Mouse (Mus musculus) liver, embryonic 11.5 days (tissue): ENCODE results near the gene Cyyr1. TPM values are rescaled to one million over a fixed set of nuclear protein-coding genes. Genes with fewer than 3 reads are reported as not detected.
"Not testable (repeated sequence)": the region's sequence is repeated elsewhere in the genome, so short reads cannot be mapped to it uniquely, and the experiment has no call there.

Experiments
- ATAC-seq: fragments of 200-750 bp; cut with Nextera tagmentation; replicated peaks from 2 replicates; pipeline ENCODE4 v1.8.0; 2017; ENCODE audit warnings: moderate number of reproducible peaks, mild to moderate bottlenecking, moderate TSS enrichment, moderate library complexity; ENCODE audit not compliant: low FRiP score
- DNase-seq: peaks from one replicate; pipeline ENCODE4 v3.0.0-alpha.2; 2017; ENCODE audit warnings: low spot score
- H3K27ac ChIP-seq: fragments of 300-500 bp; sonication (generic); 2 replicates; pipeline ENCODE4 v1.5.1; 2014; ENCODE audit warnings: mild to moderate bottlenecking, low read depth, low read length, control low read depth
- H3K27me3 ChIP-seq: fragments of 300-500 bp; sonication (generic); replicated peaks from 2 replicates; pipeline ENCODE4 v1.6.1; 2014; ENCODE audit warnings: low read length, mixed read lengths; ENCODE audit not compliant: control insufficient read depth, insufficient read depth
- H3K36me3 ChIP-seq: fragments of 300-500 bp; sonication (generic); 2 replicates; pipeline ENCODE4 v1.6.1; 2014; ENCODE audit warnings: mild to moderate bottlenecking, low read length, moderate library complexity, mixed read lengths; ENCODE audit not compliant: control insufficient read depth, insufficient read depth
- H3K4me1 ChIP-seq: fragments of 300-500 bp; sonication (generic); replicated peaks from 2 replicates; pipeline ENCODE4 v1.6.1; 2014; ENCODE audit warnings: low read length, mixed read lengths; ENCODE audit not compliant: control insufficient read depth, insufficient read depth
- H3K4me2 ChIP-seq: fragments of 300-500 bp; sonication (generic); 2 replicates; pipeline ENCODE4 v1.6.1; 2014; ENCODE audit warnings: mild to moderate bottlenecking, control low read depth, moderate library complexity
- H3K4me3 ChIP-seq: fragments of 300-500 bp; sonication (generic); 2 replicates; pipeline ENCODE4 v1.5.1; 2014; ENCODE audit warnings: low read depth, low read length, control low read depth
- H3K9ac ChIP-seq: fragments of 300-500 bp; sonication (generic); 2 replicates; pipeline ENCODE4 v1.6.1; 2014; ENCODE audit warnings: low read depth, low read length, control low read depth
- H3K9me3 ChIP-seq: fragments of 300-500 bp; sonication (generic); 2 replicates; pipeline ENCODE4 v1.6.1; 2016; ENCODE audit warnings: low read length, inconsistent platforms, mixed read lengths; ENCODE audit not compliant: control insufficient read depth
- WGBS: fragments of 180-500 bp; shearing (Covaris S2); extraction: QIAGEN DNeasy Blood & Tissue Kit; methylation state at CpG from one replicate; pipeline ENCODE4 v1.1.7; 2014; 5-methylcytosine and 5-hydroxymethylcytosine counted together
- polyA plus RNA-seq: library from polyadenylated mRNA; unstranded; fragments of >200 nt; fragmentation: Nextera tagmentation; extraction: Ambion mirVana; gene quantifications from 2 replicates; pipeline ENCODE4 v1.2.1, GENCODE M21; 2014

Gene Cyyr1
- polyA plus RNA-seq = 1.5 and 2.1 TPM in 2 replicates

DNA sequence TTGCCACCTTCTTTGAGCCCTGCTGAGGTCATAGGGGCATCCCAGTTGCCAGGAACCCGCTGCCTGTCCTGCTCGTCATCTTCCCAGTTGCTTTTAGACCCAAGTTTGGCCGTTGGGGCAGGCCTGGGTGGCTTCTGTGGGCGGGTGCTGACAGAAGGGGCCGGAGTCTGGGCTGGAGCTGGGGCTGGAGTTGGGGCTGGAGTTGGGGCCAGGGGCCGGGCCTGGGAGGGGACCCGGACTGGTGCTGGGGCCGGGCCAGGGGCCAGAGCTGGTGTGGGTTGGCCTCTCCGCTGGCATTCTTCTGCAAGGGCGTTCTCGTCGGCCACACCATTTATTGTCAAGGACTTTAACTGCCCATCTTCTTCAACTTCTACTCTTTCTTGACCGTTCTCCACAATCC, at the start of gene Cyyr1:
Cyyr1 (minus strand) TSS at position 101 of the 400 bp plus-strand sequence.
- ATAC-seq = not testable (repeated sequence)
- WGBS = 59% methylated on average over 9 of the region's 13 CpGs

GRCm38 (mm10) chr16:85588844-85589243, 35.6 kb upstream of the Cyyr1 start:
- 76% methylated on average over 7 of the region's 7 CpGs for WGBS
- H3K9ac ChIP-seq = no peak overlapping the region
- H3K36me3 ChIP-seq = no peaks in the 10 kb centered on the region
- H3K4me1 ChIP-seq = no peaks in the 10 kb centered on the region
- DNase-seq (no peak), ATAC-seq (no peak)
- no peak overlapping the region for H3K27ac ChIP-seq
- no peaks in the 10 kb centered on the region for H3K9me3 ChIP-seq
- H3K4me3 ChIP-seq = no peak overlapping the region
- no peaks in the 10 kb centered on the region for H3K27me3 ChIP-seq
- H3K4me2 ChIP-seq = no peak overlapping the region

More for the DNA sequence above, at the start of gene Cyyr1:
- not testable (repeated sequence) for H3K9me3 ChIP-seq, H3K36me3 ChIP-seq, H3K4me2 ChIP-seq, H3K27ac ChIP-seq, H3K9ac ChIP-seq, H3K27me3 ChIP-seq, DNase-seq, H3K4me1 ChIP-seq, H3K4me3 ChIP-seq

DNA sequence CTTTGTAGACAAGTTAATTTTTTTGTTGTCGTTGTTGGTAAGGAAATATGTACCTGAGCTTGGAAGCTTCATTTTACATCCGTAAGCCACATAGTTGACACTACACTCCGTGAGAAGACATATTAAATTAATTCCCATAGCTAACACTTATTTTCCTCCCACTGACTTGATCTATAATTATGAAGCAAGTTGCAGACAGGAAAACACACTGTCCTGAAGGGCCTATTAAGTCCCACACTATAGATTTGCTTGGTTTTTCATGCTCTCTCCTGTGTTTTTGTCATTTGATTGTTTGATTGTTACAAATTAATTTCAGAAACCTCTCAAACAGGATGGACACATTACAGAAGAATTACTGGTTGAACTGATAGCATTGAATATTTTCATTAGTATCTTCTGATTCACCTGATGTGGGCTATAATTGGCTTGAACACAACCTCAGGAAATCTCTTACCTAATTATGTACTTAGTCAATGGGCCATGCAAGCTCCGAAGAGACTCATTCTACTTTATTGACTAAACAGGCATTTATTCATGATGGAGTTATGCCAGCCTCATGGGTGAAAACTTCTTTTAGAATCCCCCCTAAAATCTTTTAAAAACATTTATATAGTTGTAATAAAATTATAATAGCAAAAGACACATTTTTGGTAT, 34.5 kb upstream of the Cyyr1 start:
- Histone ChIP-seq H3K4me1 (no peaks in the 10 kb centered on the region), H3K9me3 (no peaks in the 10 kb centered on the region), H3K27me3 (no peaks in the 10 kb centered on the region), H3K9ac (no peak overlapping the region), H3K4me3 (no peak overlapping the region), H3K27ac (no peak overlapping the region), H3K4me2 (no peak overlapping the region), H3K36me3 (no peaks in the 10 kb centered on the region)
- no peak for DNase-seq
- no peak for ATAC-seq
- 91% methylated on average over 4 of the region's 4 CpGs for WGBS

GRCm38 (mm10) chr16:85566474-85566873, 13.3 kb upstream of the Cyyr1 start:
- Histone ChIP-seq H3K4me3 (no peak overlapping the region), H3K4me2 (no peak overlapping the region), H3K9me3 (no peaks in the 10 kb centered on the region), H3K9ac (no peak overlapping the region), H3K4me1 (no peaks in the 10 kb centered on the region), H3K36me3 (no peaks in the 10 kb centered on the region), H3K27ac (no peak overlapping the region), H3K27me3 (no peaks in the 10 kb centered on the region)
- 77% methylated on average over 5 of the region's 5 CpGs for WGBS
- ATAC-seq = no peak
- DNase-seq = no peak

GRCm38 (mm10) chr16:85553838-85554237, 641 bp upstream of the Cyyr1 start:
- DNase-seq = no peak
- ATAC-seq = no peak
- WGBS = 41% methylated on average over 8 of the region's 8 CpGs
- no peak overlapping the region for H3K4me2 ChIP-seq
- H3K27ac ChIP-seq = no peak overlapping the region
- no peak overlapping the region for H3K9ac ChIP-seq
- H3K4me1 ChIP-seq = no peaks in the 10 kb centered on the region
- no peaks in the 10 kb centered on the region for H3K36me3 ChIP-seq
- no peaks in the 10 kb centered on the region for H3K27me3 ChIP-seq
- no peak overlapping the region for H3K4me3 ChIP-seq
- no peaks in the 10 kb centered on the region for H3K9me3 ChIP-seq

DNA sequence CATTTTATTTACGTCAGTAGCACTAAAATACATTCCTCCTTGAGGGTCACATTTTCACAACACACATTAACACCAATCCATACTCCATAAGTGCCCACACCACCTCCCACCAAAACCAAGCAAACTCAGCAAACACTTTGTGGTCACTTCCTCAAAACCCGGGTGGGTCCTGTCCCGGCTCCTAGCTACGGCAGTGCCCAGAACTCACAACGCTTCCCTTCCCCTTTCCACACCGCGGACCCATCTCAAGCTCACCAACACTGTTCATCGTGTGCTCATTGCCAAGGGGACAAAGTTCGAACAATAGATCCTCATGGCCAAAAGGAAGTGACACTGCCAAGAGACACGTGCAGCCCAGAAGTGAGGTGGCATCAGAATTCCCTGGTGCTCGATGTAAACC, 1.2 kb downstream of the Cyyr1 start:
- ATAC-seq, H3K4me2 ChIP-seq, H3K9me3 ChIP-seq, H3K27me3 ChIP-seq, H3K4me3 ChIP-seq, H3K27ac ChIP-seq, H3K9ac ChIP-seq, DNase-seq, H3K36me3 ChIP-seq, H3K4me1 ChIP-seq: not testable (repeated sequence)
- 82% methylated on average over 1 of the region's 11 CpGs for WGBS

GRCm38 (mm10) chr16:85549971-85550567, 3.1 kb downstream of the Cyyr1 start:
- no peaks in the 10 kb centered on the region for H3K36me3 ChIP-seq
- H3K4me3 ChIP-seq = peak overlapping the region; percentile 45
- H3K4me2 ChIP-seq = peak overlapping the region; percentile 61
- no peaks in the 10 kb centered on the region for H3K9me3 ChIP-seq
- peak overlapping the region; percentile 30; the same call in 1 of the 2 replicates for H3K9ac ChIP-seq
- no peaks in the 10 kb centered on the region for H3K27me3 ChIP-seq
- no peak overlapping the region for H3K27ac ChIP-seq
- peak; percentile 39 for DNase-seq
- H3K4me1 ChIP-seq = no peaks in the 10 kb centered on the region
- peak; percentile 29; the same call in 1 of the 2 replicates for ATAC-seq
- WGBS = 4% methylated on average over 25 of the region's 25 CpGs

GRCm38 (mm10) chr16:85546519-85546918, 6.7 kb downstream of the Cyyr1 start:
- H3K9me3 ChIP-seq = no peaks in the 10 kb centered on the region
- no peaks in the 10 kb centered on the region for H3K36me3 ChIP-seq
- ATAC-seq = no peak
- no peak overlapping the region for H3K4me3 ChIP-seq
- no peak overlapping the region for H3K9ac ChIP-seq
- DNase-seq = no peak
- no peak overlapping the region for H3K4me2 ChIP-seq
- no peaks in the 10 kb centered on the region for H3K27me3 ChIP-seq
- 46% methylated on average over 6 of the region's 6 CpGs for WGBS
- no peak overlapping the region for H3K27ac ChIP-seq
- H3K4me1 ChIP-seq = no peaks in the 10 kb centered on the region
